Mouse (Mus musculus) cerebellum, postnatal 4 days (tissue): ENCODE results near the gene Fam189a2.

Experiments
- DNase-seq, 2 experiments: peaks; one replicate each; pipeline ENCODE4 v3.0.0; 2022; ENCODE audit warnings: low spot score in 2 of 2, mixed read lengths in 1 of 2

The Fam189a2 gene

DNA sequence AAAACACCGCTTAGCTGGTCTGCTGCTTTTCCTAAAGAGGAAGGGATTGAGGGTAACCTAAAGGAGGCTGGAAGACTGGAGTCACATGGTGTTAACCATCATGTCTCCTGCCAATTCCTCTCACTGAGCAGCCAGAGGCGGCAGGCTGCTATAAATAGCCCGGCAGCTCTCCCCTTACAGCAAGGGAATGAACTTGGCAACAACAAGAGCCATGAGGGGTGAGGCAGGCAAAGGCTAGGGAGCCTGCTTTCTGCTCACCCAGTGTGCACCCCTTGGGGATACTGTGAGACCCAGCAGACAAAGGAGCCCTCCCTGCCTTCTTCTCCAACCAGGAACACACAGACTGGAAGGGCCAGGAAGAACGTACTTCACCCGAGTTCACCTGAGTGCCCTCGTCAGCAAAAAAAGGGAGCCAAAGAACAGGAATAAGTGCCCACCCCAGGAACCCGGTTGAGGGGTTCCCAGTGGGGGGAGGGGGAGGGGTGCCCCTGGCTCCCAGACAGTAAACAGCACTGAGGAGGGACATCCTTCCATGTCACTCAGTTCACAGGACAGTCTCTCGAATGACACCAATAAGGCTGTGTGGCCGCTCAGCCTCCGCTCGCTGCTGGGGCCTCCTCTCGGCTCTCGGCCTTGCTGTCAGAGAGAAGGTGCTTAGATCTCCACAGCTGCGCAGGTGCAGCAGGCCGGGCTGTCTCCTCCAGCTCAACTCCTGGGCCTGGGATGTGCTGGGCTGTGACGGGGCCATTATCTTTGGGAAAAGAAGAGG is 57.8 kb downstream of the Fam189a2 start:
- peak in 1 of 2 experiments; percentile 10 for DNase-seq

DNA sequence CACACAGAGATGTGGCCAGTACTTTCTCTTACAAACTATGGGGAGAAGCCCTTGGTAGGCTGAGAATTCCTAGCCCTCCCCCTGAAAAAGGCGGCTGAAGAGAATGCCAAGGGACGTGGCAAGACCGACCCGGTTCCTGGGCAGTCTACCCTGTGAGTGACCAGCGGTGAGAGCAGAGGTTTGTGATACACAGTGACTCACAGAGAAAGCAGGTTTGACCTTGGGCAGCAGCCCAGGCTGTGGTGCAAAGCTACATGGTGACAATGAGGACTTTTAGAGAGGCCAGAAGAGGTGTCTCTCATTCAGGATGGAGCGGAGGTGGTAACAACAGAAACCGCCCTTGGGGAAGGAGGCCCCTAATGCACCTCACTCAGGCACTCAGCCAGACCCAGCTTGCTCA is 59.4 kb downstream of the Fam189a2 start:
- DNase-seq = no peak

DNA sequence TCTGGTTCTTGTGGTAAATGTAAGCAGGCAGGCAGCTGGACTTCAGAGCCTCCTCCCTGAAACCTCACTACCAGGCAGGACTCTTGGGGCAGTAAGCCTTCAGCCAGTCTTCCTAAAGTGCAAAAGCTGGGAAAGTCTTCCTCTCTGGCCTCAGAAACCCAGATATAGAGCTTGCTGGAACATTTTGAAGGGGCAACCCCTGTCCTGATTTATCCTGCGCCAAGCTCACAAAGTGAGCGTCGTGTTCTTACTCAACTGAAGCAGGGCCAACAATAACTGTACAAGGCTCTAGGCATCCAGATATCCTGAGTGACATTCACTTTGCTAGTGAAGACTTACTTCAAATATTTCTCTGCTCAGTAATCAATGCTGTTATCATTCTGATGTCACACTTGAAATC is 60.4 kb downstream of the Fam189a2 start:
- DNase-seq = no peak

DNA sequence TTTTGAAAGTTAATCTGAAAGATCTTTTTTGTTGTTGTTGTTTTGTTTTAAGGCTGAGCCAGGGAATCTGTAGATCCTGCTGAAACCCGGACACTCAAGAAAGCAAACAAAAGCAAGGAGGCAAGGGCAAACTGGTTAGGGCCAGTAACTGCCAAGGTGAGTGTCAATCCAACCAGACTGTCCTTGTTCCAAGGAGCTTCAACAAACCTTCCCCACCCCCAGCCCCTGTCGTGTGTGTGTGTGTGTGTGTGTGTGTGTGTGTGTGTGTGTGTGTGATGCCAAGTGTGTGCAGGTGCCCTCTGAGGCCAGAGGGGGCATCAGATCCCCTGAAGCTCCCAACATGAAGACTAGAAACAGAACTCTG is 62.0 kb downstream of the Fam189a2 start:
- no peak for DNase-seq

DNA sequence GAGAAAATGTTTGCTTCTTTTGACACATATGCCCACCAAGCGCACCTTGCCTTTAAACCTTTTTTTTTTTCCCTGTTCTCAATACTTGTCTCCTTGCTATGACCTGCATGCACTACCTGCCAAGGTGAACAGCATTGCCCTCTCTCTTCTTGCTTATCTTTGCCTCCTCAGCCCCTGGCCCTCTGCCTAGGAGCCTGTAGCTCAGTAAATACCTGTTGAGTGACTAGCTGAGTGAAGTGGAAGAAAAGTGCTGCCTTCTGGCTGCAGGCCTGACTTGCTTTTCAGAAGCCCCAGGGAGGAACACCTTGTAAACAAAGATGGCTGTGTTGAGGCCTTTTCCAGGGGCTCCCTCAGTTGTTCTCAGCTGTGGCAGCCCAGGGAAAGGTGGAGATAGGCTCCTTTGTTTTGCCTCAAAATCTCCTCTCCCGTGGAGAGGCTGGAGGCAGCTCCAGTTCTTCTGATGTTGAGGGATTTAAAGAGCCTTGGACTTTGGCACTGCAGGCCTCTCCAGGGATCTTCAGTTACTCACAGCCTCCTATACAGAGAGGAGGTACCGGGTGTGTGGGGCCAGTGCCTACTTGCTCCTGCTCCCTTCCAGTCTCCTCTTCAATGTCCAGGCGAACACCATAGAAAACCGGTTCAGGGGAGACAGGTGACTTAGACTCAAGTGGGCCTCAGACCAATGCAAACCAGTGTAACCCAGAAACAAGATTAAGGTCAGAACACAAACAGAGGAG is 62.5 kb downstream of the Fam189a2 start:
- no peak for DNase-seq

DNA sequence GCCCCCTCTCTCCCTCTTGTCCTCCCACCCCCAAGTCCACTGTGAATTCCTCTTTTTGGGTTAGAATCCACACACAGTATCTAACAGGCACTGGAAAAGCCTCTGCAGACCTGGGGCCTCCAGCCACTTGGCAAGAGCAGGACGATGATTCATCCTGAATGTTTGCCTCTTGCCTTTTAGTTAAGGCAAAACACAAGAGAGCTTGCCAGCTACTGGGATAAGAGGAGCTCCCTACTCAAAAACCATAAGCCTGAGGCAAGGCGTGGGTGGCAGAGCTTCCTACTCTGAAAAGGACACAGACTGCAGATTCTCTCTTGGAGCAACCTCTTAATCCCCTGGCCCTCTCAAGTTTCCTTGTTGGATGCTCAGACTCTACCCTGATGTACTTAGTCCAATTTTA is 63.7 kb downstream of the Fam189a2 start:
- no peak for DNase-seq

DNA sequence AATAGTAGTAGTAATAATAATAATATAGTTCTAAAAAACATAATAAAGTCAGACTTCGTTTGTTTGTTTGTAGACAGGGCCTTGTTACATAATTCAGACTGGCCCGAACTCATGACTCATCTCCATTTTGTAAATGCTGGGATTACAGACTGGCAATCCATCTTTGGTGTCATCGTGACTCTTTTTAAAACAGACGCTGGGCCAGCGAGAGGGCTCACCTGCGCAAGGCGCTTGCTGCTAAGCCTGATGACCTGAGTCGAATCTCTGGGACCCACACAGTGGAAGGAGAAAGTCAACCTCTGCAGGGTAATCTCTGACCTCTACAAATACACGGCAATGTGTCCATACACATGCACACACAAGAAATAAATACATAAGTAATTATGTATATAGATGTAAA is 64.4 kb downstream of the Fam189a2 start:
- no peak for DNase-seq

DNA sequence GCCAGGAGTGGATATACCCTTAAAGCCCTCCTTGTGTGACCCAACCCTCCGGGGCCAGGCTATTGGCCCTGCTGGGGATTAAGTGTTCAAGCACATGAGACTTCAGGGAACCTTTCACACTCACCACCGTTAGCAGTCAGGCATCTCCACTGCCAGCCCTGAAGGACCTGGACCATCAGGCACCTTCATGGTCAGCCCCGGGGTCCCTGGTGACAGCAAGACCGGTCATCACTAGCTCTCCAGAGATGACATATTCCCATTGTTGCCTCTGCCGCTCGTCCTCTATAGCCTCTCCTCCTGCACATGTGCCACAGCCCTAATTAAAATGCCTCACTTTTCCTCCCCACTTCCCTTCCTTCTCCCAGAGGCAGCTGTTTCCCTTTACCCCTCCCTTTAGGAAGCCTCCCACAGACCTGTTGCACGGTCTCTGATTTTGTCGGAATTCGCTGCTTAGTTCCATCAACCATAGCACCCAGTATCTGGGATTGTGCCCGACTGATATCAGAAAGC is 66.4 kb downstream of the Fam189a2 start:
- no peak for DNase-seq

DNA sequence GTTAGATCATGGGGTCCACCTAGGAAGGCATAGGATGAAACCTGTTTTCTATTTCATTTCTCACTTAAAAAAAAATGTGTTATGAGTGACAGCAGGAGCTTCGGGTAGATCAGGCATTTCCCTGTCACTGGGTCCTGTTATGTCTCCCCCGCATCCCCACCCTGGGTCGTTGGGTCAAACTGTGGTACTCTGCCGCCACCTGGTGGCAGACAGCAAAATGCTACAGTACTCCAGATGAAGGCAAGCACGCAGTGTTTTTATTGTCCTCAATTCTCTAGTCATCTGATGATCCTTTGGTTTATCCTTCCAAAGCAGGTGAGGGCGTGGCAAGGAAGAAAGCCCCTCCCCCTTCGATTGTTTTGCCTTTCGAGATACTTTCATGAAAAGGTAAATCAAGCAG is 69.3 kb downstream of the Fam189a2 start:
- peak; percentile 59 to 77 for DNase-seq

DNA sequence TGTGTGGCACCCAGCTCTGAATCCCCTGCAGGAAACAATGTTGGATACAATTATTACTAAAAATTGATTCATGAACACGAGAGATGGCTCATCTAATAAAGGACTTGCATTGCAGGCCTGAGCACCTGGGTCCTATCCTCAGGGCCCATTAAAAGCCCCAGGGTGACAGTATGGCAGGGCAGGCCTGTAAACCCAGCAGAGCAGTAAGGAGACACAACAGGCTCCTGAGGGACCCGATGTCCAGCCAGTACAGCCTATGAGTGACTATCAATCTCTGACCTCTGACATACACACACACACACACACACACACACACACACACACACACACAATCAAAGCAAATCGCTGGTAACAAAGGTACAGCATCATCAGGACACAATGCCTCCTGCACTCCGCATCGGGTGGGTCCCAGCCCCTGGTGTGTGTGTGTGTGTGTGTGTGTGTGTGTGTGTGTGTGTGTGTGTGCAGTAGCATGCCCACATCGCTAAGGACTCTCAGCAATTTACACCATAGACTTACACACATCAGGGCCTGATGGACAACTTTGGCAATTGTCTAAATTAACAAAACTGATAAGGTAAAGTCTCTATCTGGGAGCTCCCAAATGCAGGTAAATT is 69.9 kb downstream of the Fam189a2 start:
- DNase-seq = no peak

DNA sequence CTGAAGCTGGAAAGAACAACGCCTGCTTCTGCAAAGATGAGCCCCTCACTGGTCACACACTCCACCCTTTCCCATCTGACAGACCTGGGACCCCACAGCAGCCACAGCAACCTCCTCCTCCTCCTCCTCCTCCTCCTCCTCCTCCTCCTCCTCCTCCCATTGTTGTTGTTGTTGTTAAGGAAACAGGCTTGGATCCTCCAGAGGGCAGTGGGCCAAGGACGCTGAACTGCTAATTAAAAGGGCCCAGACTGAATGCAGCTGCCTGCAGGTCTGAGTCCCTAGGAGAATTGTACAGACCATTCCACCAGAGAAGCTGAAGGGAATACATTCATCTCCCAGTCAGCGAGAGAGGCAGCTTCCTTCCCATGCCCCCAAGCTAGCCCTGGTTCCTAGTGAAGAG is 70.5 kb downstream of the Fam189a2 start:
- peak in 1 of 2 experiments; percentile 47 for DNase-seq

DNA sequence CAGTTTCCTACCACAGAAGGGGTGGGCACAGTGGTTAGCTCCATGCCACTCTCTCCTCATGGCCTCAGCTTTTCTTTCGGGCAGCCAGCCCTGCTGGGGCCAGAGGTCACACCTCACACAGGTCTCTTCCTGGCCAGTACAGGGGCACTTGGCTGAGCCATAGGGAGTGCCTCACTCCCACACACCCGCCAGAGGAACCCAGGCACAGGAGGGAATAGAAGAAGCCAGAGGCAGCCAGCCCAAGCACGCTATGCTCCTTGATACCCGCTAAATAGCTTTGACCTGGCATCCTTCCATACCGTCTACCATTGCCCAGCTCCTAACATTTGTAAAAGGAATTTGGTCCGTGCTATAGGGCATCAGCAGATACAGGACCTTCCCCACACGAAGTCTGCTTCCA is 70.9 kb downstream of the Fam189a2 start:
- DNase-seq = no peak

DNA sequence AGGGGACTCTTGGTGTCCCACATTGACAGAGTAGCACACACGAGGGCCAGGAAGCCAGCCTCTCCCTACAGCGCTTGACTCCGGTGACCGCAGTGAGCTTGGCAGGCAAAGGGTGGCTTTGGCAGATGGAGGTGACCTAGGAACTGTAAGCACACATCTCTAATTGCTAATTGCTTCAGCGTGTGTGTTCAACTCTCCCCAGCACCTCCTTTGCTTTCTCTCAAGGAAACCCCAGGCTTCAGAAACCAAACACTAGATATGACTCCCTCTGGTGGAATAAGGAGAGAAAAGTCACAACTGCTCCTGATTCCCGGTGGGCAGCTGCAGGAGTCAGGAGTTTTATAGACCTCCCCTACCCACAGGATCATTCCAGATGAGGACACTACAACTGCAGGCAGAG is 71.9 kb downstream of the Fam189a2 start:
- no peak for DNase-seq

DNA sequence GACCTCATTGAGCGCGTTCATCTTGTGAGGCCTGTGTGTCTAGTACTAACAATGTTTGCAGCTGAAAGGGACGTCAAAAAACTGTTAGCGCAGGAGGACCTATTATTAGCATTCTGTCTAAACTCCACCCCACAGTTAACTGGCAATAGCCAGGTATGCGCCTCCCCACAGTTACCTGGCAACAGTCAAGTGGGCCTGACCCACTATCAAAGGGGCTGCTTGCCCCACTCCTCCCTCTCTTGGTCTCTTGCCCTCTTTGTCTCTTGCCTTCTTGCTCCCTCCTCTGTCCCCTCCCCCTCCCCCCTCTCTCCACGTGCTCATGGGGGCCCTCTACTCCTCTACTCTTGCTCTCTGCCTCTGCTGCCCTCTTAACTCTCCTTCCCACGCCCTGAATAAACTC is 73.3 kb downstream of the Fam189a2 start:
- no peak for DNase-seq

DNA sequence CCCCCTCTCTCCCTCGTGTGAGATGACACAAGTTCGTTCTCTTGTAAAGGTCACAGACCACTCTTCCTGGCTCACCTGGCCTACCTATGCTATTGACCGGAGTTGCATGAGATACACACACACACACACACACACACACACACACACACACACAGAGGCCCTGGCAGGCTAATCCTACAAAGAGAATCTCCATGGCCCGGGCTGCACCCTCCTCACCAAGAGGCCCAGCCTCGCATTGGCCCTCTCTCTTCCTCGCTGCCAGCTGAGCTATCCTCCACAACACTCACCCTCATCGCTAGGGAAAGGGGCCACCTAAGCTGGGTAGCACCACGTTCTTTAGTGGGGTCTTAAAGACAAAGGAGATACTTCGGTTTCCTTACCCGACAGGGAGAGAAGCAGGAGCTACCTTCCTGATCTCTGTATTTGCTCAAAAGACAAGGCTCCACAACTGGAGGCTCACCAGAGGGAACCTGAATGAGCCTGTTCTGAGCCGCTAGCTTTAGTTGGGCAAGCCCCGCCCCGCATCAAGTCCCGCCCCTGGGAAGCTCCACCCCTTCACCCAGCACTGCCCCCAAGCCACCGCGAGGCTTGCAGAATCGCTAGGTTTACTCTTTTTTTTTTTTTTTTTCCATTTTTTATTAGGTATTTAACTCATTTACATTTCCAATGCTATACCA is 74.4 kb downstream of the Fam189a2 start:
- no peak for DNase-seq

DNA sequence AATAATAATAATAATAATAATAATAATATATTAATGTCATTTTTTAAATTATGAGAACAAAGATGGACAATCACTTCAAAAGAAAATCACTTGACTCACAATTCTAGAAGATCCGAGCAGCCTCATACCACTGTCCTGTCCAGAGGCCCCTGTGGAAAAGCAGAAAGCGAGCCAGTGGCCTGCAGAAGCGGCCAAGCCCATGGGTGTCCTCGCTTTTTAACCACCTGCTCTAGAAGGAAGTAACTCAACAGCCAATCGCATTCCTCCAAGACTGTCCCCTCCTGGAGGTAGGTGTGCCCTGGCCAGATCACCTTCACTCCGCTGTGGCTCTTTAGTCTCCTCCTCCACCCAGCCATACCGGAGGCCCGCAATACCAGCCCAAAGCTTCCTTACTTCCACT is 75.4 kb downstream of the Fam189a2 start:
- no peak for DNase-seq

DNA sequence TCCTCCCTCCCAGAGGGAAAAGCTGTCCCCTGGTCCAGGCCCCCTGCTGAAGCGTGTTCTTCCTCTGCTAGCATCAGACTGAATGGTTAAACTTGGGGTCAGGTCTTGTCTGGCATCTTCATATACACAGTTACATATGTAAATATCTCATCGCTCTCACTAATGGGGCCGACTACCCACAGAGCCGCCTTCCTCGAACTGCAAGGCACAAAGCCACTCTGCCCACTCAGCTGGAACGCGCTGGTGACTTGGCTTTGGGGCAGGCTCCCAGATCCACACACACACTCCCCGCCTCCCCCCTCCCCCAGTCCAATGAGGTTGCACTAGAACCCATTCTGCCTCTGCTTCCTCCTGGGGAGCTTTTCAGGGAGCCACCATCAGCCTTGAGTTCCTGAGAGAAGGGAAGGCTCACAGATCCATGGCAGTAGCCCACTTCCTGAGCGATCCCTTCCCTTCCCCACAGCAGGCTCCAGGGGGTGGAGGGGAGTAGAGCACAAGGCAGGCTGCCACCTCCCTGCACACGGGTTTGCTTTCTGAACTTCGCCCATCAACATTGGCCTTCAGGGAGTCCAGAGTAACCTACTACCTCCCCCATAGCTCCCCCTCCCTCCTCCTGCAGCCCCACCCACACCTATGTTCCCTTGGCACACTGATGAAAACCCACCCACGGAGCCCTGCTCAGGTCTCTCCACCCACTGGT is 82.4 kb downstream of the Fam189a2 start:
- DNase-seq = no peak

DNA sequence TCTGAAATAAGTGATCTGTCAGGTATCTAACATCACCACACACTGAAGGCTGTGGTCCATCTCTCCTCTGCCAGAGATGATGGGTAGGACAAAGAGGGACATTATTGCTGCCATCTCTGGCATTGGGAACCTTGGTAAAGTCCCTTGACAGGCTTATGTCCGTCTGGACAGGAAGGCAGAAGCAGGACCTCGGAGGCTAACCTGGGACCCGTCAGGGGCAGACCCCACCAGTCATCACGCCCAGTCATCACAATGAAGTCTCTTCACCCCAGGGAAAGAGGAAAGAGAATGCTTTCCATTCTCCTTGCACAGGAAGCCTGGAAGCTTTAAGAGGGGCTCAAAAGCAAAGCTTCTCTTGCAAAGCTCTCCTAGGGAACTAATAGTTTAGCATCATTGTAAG is 82.9 kb downstream of the Fam189a2 start:
- no peak for DNase-seq

DNA sequence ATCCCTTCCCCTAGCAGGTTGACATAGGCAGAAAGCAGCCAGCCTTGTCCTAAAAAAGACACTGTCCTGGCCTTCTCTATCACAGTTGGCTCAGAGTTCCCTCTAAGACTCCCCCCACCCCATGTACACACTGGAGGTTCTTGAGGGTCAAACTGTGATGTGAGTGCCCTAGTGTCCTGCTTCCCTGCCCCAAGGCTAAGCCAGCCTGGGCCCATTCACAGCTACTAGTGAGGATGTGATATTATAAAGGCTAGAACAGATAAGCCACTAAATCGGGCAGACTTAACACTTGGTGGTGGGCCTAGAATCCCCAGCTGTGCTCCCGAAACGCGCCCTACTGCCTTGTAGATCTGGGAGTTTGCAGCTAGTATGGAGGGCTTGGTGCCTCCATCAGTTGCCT is 84.1 kb downstream of the Fam189a2 start:
- no peak for DNase-seq

DNA sequence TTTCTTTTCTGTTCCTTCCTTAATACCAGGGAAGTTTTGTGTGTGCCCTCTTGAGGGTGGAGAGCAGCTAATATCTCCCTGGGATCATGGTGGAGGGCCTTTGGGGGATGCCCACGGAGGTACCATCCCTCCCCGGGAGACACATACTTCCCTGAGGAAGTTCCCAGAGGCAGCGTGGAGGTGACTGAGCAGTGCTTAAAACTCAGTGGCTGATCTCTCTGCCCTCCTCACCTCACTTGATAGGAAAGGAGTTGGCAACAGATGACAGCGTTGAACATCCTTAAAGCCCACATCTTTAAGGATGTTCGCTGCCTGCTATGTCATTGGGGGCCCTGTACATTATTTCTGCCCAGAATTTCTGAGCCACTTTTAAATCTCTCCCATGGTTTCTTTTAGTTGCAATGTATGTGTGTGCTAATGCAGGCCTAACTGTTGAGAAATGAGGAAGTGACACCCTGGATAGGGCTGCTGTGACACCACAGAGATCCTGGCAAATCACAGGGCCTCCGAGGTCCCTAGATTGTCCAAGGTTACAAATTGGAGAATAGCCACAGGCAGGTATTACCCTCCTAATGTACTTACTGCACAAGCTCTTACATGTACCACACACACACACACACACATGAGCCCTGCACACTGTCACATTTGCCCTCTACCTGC is 84.7 kb downstream of the Fam189a2 start:
- no peak for DNase-seq

DNA sequence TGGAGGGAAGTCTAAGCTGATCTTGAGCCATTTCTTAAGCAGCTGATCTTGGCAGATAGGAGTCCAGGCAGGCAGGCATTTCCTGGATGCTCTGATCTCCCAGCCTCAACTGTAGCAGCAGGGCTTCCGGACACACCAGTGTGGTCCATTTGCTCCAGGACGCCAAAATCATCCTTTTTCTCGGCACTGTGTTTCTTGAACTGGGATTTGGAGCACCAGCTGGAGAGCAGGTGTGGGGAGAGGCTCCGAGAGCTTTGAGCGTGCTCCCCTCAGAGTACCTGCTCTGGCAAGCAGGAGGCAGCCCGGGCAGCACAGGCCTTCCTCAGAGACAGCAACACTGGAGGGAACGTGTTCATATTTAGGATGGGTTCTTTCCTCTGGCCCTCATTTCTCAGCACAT is 87.9 kb downstream of the Fam189a2 start:
- no peak for DNase-seq
